Mouse (Mus musculus): ENCODE results near the gene Sord.

DNA sequence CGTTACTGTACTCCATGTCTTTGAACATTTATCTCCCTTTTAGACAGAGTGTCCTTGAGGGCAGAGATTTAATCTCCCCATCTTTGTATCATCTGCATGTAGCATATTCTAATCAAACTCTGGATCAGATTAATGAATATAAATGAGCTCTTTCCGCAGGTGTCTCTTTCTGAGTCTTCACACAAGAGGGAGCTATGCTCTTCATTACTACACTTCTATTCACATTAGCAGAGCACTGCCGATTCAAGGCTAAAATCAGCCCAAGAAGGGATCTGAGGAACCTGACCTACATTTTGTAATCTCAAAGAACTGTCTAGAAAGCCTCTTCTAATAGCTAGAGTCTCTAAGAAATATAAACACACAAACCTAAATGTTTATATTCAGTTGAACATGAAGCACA, 75.1 kb downstream of the Sord start:
- TF ChIP-seq POLR2A (IDR thresholded peaks at IDR 0.05; ENCODE audit: borderline replicate concordance, low read depth, low read length) = no peak
- TF ChIP-seq CTCF (IDR thresholded peaks at IDR 0.05; ENCODE audit: low read depth, low read length) = no peak
